Mouse (Mus musculus): ENCODE measurements around the gene Slc35f6.
A peak's percentile ranks its signal among the peaks of the same experiment; 100 is the strongest.

GRCm38 (mm10) chr5:30686781-30687180 lies 39.0 kb downstream of the Slc35f6 start:
- TF ChIP-seq CTCF (IDR thresholded peaks at IDR 0.05; ENCODE audit: extremely low read depth, insufficient read length, insufficient replicate concordance, low read depth, low read length) (peak; percentile 32; the same call in 1 of the 2 replicates), POLR2A (IDR thresholded peaks at IDR 0.05; ENCODE audit: low read depth, low read length) (no peak)

Data from small intestine, adult 2 months (tissue).